11 mouse cellular contexts compared by ENCODE assay signal in the genomic region with DNA sequence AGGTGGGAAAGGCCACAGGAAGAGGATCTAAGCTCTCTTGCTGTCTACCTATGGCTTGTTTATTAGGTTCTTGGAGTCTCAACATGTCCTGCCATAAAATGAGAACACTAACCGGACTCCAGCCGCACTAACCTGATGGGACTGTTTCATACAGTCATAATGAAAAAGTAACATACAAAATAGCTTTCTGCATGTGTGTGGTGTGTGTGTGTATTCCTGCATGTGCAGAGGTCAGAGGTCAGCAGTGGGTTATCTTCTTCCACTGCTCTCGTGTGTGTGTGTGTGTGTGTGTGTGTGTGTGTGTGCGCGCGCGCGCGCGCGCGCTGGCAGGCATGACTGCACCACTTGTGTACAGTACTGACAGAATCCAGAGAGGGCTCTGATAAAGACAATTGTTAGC. TPM values are rescaled to one million over a fixed set of nuclear protein-coding genes. Genes with fewer than 3 reads are reported as not detected.
DNase-seq lines count a peak whose midpoint lies in the region; ATAC-seq and TF ChIP-seq lines count a peak whose summit lies in the region.
"Had no signal": no experiment of that assay in that cellular context is flagged by ENCODE, and none has a peak within 500 bp of the region (broad histone marks: within the 10 kb centered on the region; RNA-seq: fewer than 3 reads in every experiment).

No protein-coding gene starts in this region.

- peaks cover 60% of the 10 kb centered on the region for H3K4me1 ChIP-seq in heart, postnatal 0 days (ENCODE audit: control insufficient read depth, insufficient read depth)
- peaks cover 61% of the 10 kb centered on the region for H3K4me1 ChIP-seq in lung, postnatal 0 days (ENCODE audit: insufficient read depth, low read depth, low read length)
- peaks cover 48% of the 10 kb centered on the region for H3K4me1 ChIP-seq in embryonic facial prominence, embryonic 15.5 days
- peaks cover 59% of the 10 kb centered on the region for H3K4me1 ChIP-seq in stomach, embryonic 14.5 days (ENCODE audit: control insufficient read depth, insufficient read depth, low read length)
- H3K4me1 ChIP-seq in midbrain, embryonic 14.5 days (ENCODE audit: control insufficient read depth, insufficient read depth, low read length): 0 out of 2 replicates have a peak, but pooled peaks cover 6% of the 10 kb centered on the region

- intact Hi-C loops in heart, postnatal 14 days (cut with DNase I): no loop called here

- no peak overlapping the region for H3K4me3 ChIP-seq in heart, postnatal 0 days (ENCODE audit: low read depth, low read length)
- H3K4me3 ChIP-seq in lung, postnatal 0 days (ENCODE audit: low read depth, low read length): no peak overlapping the region
- no peak overlapping the region for H3K4me3 ChIP-seq in embryonic facial prominence, embryonic 15.5 days (replicated peaks)
- H3K4me3 ChIP-seq in stomach, embryonic 14.5 days (ENCODE audit: low read depth, low read length): no peak overlapping the region
- no peak overlapping the region for H3K4me3 ChIP-seq in midbrain, embryonic 14.5 days (replicated peaks; ENCODE audit: low read depth, low read length)
- H3K4me3 ChIP-seq: midbrain, embryonic 15.5 days had no signal

- H3K9ac ChIP-seq in heart, postnatal 0 days (replicated peaks; ENCODE audit: low read depth, low read length): no peak overlapping the region
- H3K9ac ChIP-seq in lung, postnatal 0 days (replicated peaks; ENCODE audit: low read depth): no peak overlapping the region
- no peak overlapping the region for H3K9ac ChIP-seq in embryonic facial prominence, embryonic 15.5 days
- H3K9ac ChIP-seq in stomach, embryonic 14.5 days (replicated peaks; ENCODE audit: low read depth, low read length): no peak overlapping the region
- H3K9ac ChIP-seq in midbrain, embryonic 14.5 days (replicated peaks; ENCODE audit: low read length): no peak overlapping the region
- H3K9ac ChIP-seq: midbrain, embryonic 15.5 days had no signal

- WGBS in heart, postnatal 0 days: 84% methylated on average over 12 of the region's 12 CpGs
- WGBS in lung, postnatal 0 days: 87% methylated on average over 12 of the region's 12 CpGs
- 91% methylated on average over 12 of the region's 12 CpGs for WGBS in embryonic facial prominence, embryonic 15.5 days
- 82% methylated on average over 12 of the region's 12 CpGs for WGBS in stomach, embryonic 14.5 days
- 92% methylated on average over 12 of the region's 12 CpGs for WGBS in midbrain, embryonic 14.5 days

- no peak overlapping the region for H3K4me2 ChIP-seq in heart, postnatal 0 days (ENCODE audit: low read depth, low read length)
- H3K4me2 ChIP-seq in lung, postnatal 0 days (replicated peaks; ENCODE audit: low read depth, low read length): no peak overlapping the region
- no peak overlapping the region for H3K4me2 ChIP-seq in embryonic facial prominence, embryonic 15.5 days (replicated peaks)
- H3K4me2 ChIP-seq in stomach, embryonic 14.5 days (replicated peaks; ENCODE audit: low read depth, low read length): no peak overlapping the region
- no peak overlapping the region for H3K4me2 ChIP-seq in midbrain, embryonic 14.5 days (ENCODE audit: low read length)
- H3K4me2 ChIP-seq: midbrain, embryonic 15.5 days had no signal

- ATAC-seq in heart, postnatal 0 days (ENCODE audit: insufficient read depth, low read depth): no peak
- ATAC-seq in lung, postnatal 0 days: no peak
- ATAC-seq in embryonic facial prominence, embryonic 15.5 days (ENCODE audit: insufficient number of reproducible peaks, low FRiP score, low TSS enrichment, low read depth): no peak
- ATAC-seq in stomach, embryonic 14.5 days (ENCODE audit: insufficient number of reproducible peaks, insufficient read depth, low FRiP score, low read depth): no peak
- ATAC-seq in midbrain, embryonic 14.5 days (ENCODE audit: low FRiP score, low TSS enrichment): no peak
- ATAC-seq: midbrain, embryonic 15.5 days had no signal

- no peaks in the 10 kb centered on the region for H3K27me3 ChIP-seq in heart, postnatal 0 days (ENCODE audit: control insufficient read depth, insufficient read depth, low read length)
- H3K27me3 ChIP-seq in lung, postnatal 0 days (replicated peaks; ENCODE audit: insufficient read depth, low read length): no peaks in the 10 kb centered on the region
- H3K27me3 ChIP-seq in embryonic facial prominence, embryonic 15.5 days: no peaks in the 10 kb centered on the region
- H3K27me3 ChIP-seq in stomach, embryonic 14.5 days (ENCODE audit: control insufficient read depth, insufficient read depth, low read length): no peaks in the 10 kb centered on the region
- no peaks in the 10 kb centered on the region for H3K27me3 ChIP-seq in midbrain, embryonic 14.5 days (ENCODE audit: control insufficient read depth, insufficient read depth, low read length)
- H3K27me3 ChIP-seq: midbrain, embryonic 15.5 days had no signal

- TF ChIP-seq CTCF in heart, postnatal 0 days (IDR thresholded peaks at IDR 0.05; ENCODE audit: low read depth): no peak
- TF ChIP-seq CTCF in lung, postnatal 0 days (IDR thresholded peaks at IDR 0.05): no peak

- H3K36me3 ChIP-seq in heart, postnatal 0 days (replicated peaks; ENCODE audit: control insufficient read depth, insufficient read depth, low read length): peaks cover 21% of the 10 kb centered on the region; the same call in 1 of the 2 replicates
- H3K36me3 ChIP-seq in lung, postnatal 0 days (ENCODE audit: insufficient read depth, low read length): no peaks in the 10 kb centered on the region
- H3K36me3 ChIP-seq in embryonic facial prominence, embryonic 15.5 days: no peaks in the 10 kb centered on the region
- H3K36me3 ChIP-seq in stomach, embryonic 14.5 days (ENCODE audit: control insufficient read depth, insufficient read depth, low read length): peaks cover 18% of the 10 kb centered on the region
- no peaks in the 10 kb centered on the region for H3K36me3 ChIP-seq in midbrain, embryonic 14.5 days (ENCODE audit: control insufficient read depth, insufficient read depth, low read length)
- H3K36me3 ChIP-seq: midbrain, embryonic 15.5 days had no signal

- no peak for DNase-seq in heart, postnatal 0 days (ENCODE audit: low spot score)
- DNase-seq in heart, postnatal 14 days: no peak
- DNase-seq in lung, postnatal 0 days (ENCODE audit: low spot score): no peak
- no peak for DNase-seq in lung, adult 18-20 months
- no peak for DNase-seq in frontal cortex, postnatal 36 days (ENCODE audit: low spot score in 2 of 2)
- no peak for DNase-seq in midbrain, embryonic 14.5 days
- DNase-seq: cerebellum, adult 11 months; kidney, adult 8-10 months had no signal

- no peaks in the 10 kb centered on the region for H3K9me3 ChIP-seq in heart, postnatal 0 days (replicated peaks; ENCODE audit: control insufficient read depth, low read length)
- no peaks in the 10 kb centered on the region for H3K9me3 ChIP-seq in lung, postnatal 0 days (ENCODE audit: low read length)
- H3K9me3 ChIP-seq in embryonic facial prominence, embryonic 15.5 days (replicated peaks): no peaks in the 10 kb centered on the region
- no peaks in the 10 kb centered on the region for H3K9me3 ChIP-seq in stomach, embryonic 14.5 days (ENCODE audit: control insufficient read depth, low read depth, low read length)
- no peaks in the 10 kb centered on the region for H3K9me3 ChIP-seq in midbrain, embryonic 14.5 days (ENCODE audit: control insufficient read depth, low read length)
- H3K9me3 ChIP-seq: midbrain, embryonic 15.5 days had no signal

- H3K27ac ChIP-seq in heart, postnatal 0 days (ENCODE audit: low read depth): peak overlapping the region; percentile 64
- peak overlapping the region; percentile 48 for H3K27ac ChIP-seq in lung, postnatal 0 days (ENCODE audit: low read length)
- peak overlapping the region; percentile 3; the same call in 1 of the 2 replicates for H3K27ac ChIP-seq in embryonic facial prominence, embryonic 15.5 days (replicated peaks)
- H3K27ac ChIP-seq in stomach, embryonic 14.5 days (ENCODE audit: low read length): peak overlapping the region; percentile 72; the same call in 1 of the 2 replicates
- H3K27ac ChIP-seq in midbrain, embryonic 14.5 days (replicated peaks; ENCODE audit: low read depth, low read length): no peak overlapping the region

- no peak for TF ChIP-seq EP300 in heart, postnatal 0 days (IDR thresholded peaks at IDR 0.05; ENCODE audit: low read depth)
- no peak for TF ChIP-seq EP300 in lung, postnatal 0 days (IDR thresholded peaks at IDR 0.05)

RNA-seq across cellular contexts. Expression of gene Myh9, which starts 13.7 kb away (rescaled TPM):
- total RNA-seq in heart, postnatal 0 days (2014; rRNA removed; ENCODE audit: low replicate concordance): 62.0 and 63.6 TPM in 2 replicates
- polyA plus RNA-seq in heart, postnatal 0 days (2015; fragmentation: Nextera tagmentation; extraction: Ambion mirVana): 15.7 and 17.5 TPM in 2 replicates
- 100 to 1,000 TPM; 140 to 172 TPM for total RNA-seq in heart, postnatal 14 days (2021)
- polyA plus RNA-seq in lung, postnatal 0 days (2015; fragmentation: Nextera tagmentation; extraction: Ambion mirVana): 59.3 and 67.3 TPM in 2 replicates
- 41.1 and 41.7 TPM in 2 replicates for polyA plus RNA-seq in embryonic facial prominence, embryonic 15.5 days (2015; fragmentation: Nextera tagmentation; extraction: Ambion mirVana)
- 75.4 and 77.1 TPM in 2 replicates for polyA plus RNA-seq in stomach, embryonic 14.5 days (2014; fragmentation: Nextera tagmentation; extraction: Ambion mirVana)
- polyA plus RNA-seq in midbrain, embryonic 14.5 days (2014; fragmentation: Nextera tagmentation; extraction: Ambion mirVana): 7.3 and 14.8 TPM in 2 replicates
